Mouse (Mus musculus) bone marrow macrophage, adult 2 months (primary cell): Measurements from ENCODE around the gene Prr29.

Experiments
- CTCF ChIP-seq: IDR thresholded peaks from 2 replicates; pipeline ENCODE4 v1.5.1; 2012; ENCODE audit warnings: low read depth, mild to moderate bottlenecking, low read length, moderate library complexity
- POLR2A ChIP-seq: IDR thresholded peaks from 2 replicates; pipeline ENCODE4 v1.6.1; 2012; ENCODE audit warnings: mild to moderate bottlenecking, low read depth, low read length, borderline replicate concordance

- TF ChIP-seq CTCF, result no peak
- no peak for TF ChIP-seq POLR2A
Measured at GRCm38 (mm10) chr11:106374979-106375378, 9.7 kb downstream of the Prr29 start.
